Mouse (Mus musculus) embryonic facial prominence, embryonic 15.5 days (tissue): ENCODE measurements at regions not wholly inside any gene's neighbourhood (a gene's known extent, or its start where the extent isn't known, plus 50 kb on each side); places are given as distances from the start of the nearest gene placed in this dataset.

Source experiments
- ATAC-seq: fragments of 200-750 bp; cut with Nextera tagmentation; 2 replicates; pipeline ENCODE4 v1.8.0; 2017; ENCODE audit warnings: low read depth, moderate TSS enrichment; ENCODE audit not compliant: insufficient number of reproducible peaks, low FRiP score, low TSS enrichment
- H3K27ac ChIP-seq: fragments of 300-500 bp; sonication (generic); replicated peaks from 2 replicates; pipeline ENCODE4 v1.5.1; 2015; ENCODE audit warnings: mild to moderate bottlenecking, inconsistent platforms
- H3K27me3 ChIP-seq: fragments of 300-500 bp; sonication (generic); 2 replicates; pipeline ENCODE4 v1.6.1; 2015; ENCODE audit warnings: inconsistent platforms
- H3K36me3 ChIP-seq: fragments of 300-500 bp; sonication (generic); 2 replicates; pipeline ENCODE4 v1.6.1; 2015; ENCODE audit warnings: mild to moderate bottlenecking, inconsistent platforms
- H3K4me1 ChIP-seq: fragments of 300-500 bp; sonication (generic); 2 replicates; pipeline ENCODE4 v1.6.1; 2015; ENCODE audit warnings: inconsistent platforms
- H3K4me2 ChIP-seq: fragments of 300-500 bp; sonication (generic); replicated peaks from 2 replicates; pipeline ENCODE4 v1.6.1; 2015; ENCODE audit warnings: mild to moderate bottlenecking, inconsistent platforms
- H3K4me3 ChIP-seq: fragments of 300-500 bp; sonication (generic); replicated peaks from 2 replicates; pipeline ENCODE4 v1.5.1; 2015; ENCODE audit warnings: mild to moderate bottlenecking, inconsistent platforms
- H3K9ac ChIP-seq: fragments of 300-500 bp; sonication (generic); 2 replicates; pipeline ENCODE4 v1.6.1; 2015; ENCODE audit warnings: inconsistent platforms
- H3K9me3 ChIP-seq: fragments of 300-500 bp; sonication (generic); replicated peaks from 2 replicates; pipeline ENCODE4 v1.6.1; 2016; ENCODE audit warnings: inconsistent platforms
- WGBS: fragments of 180-500 bp; shearing (Covaris S2); methylation state at CpG from one replicate; pipeline ENCODE4 v1.1.7; 2015; 5-methylcytosine and 5-hydroxymethylcytosine counted together

- H3K4me2 ChIP-seq, result no peak overlapping the region
- H3K9ac ChIP-seq, result no peak overlapping the region
- H3K27ac ChIP-seq, result no peak overlapping the region
- H3K9me3 ChIP-seq, result no peaks in the 10 kb centered on the region
- no peaks in the 10 kb centered on the region for H3K4me1 ChIP-seq
- no peaks in the 10 kb centered on the region for H3K36me3 ChIP-seq
- no peak overlapping the region for H3K4me3 ChIP-seq
- no peak for ATAC-seq
- no peaks in the 10 kb centered on the region for H3K27me3 ChIP-seq
Observed at GRCm38 (mm10) chr1:40907813-40908212, 102.4 kb downstream of the Tmem182 start.

DNA sequence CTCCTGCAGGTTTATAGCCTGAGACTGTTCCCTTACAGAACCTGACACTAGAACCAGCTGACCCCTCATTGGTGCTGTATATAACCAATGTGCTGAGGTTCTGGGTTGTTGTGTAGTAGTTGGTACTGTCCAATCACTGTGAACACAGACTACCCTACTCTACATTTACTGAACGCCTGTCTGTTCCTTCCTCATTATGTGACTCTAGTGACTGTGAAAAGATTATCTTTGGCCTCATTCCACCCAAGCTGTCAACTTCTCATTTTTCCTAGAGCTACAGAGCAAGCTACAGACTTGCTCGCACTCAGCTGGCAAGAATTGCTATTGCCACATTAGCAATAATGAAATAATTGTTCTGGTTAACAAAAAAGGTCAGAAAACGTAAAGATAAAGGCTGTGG, 108.2 kb downstream of the Tmem182 start:
- Histone ChIP-seq H3K36me3 (no peaks in the 10 kb centered on the region), H3K4me2 (no peak overlapping the region), H3K4me1 (no peaks in the 10 kb centered on the region), H3K9me3 (no peaks in the 10 kb centered on the region), H3K27me3 (no peaks in the 10 kb centered on the region), H3K4me3 (no peak overlapping the region), H3K9ac (no peak overlapping the region), H3K27ac (no peak overlapping the region)
- no peak for ATAC-seq
- WGBS, result 64% methylated on average over 3 of the region's 3 CpGs

- Histone ChIP-seq H3K4me2 (no peak overlapping the region), H3K4me3 (no peak overlapping the region), H3K36me3 (no peaks in the 10 kb centered on the region), H3K27me3 (no peaks in the 10 kb centered on the region), H3K9ac (no peak overlapping the region), H3K9me3 (no peaks in the 10 kb centered on the region), H3K4me1 (no peaks in the 10 kb centered on the region), H3K27ac (no peak overlapping the region)
- WGBS, result 69% methylated on average over 3 of the region's 3 CpGs
- no peak for ATAC-seq
Observed at GRCm38 (mm10) chr1:40924271-40924670, 118.9 kb downstream of the Tmem182 start.

GRCm38 (mm10) chr1:40924780-40925179, 119.4 kb downstream of the Tmem182 start:
- no peaks in the 10 kb centered on the region for H3K36me3 ChIP-seq
- no peak overlapping the region for H3K4me3 ChIP-seq
- no peaks in the 10 kb centered on the region for H3K27me3 ChIP-seq
- no peaks in the 10 kb centered on the region for H3K4me1 ChIP-seq
- no peak overlapping the region for H3K4me2 ChIP-seq
- H3K9ac ChIP-seq, result no peak overlapping the region
- H3K9me3 ChIP-seq, result no peaks in the 10 kb centered on the region
- ATAC-seq, result no peak
- 54% methylated on average over 7 of the region's 7 CpGs for WGBS
- no peak overlapping the region for H3K27ac ChIP-seq

- no peak overlapping the region for H3K27ac ChIP-seq
- no peak overlapping the region for H3K9ac ChIP-seq
- no peaks in the 10 kb centered on the region for H3K27me3 ChIP-seq
- no peak for ATAC-seq
- no peak overlapping the region for H3K4me2 ChIP-seq
- H3K9me3 ChIP-seq, result no peaks in the 10 kb centered on the region
- 33% methylated on average over 5 of the region's 5 CpGs for WGBS
- no peaks in the 10 kb centered on the region for H3K36me3 ChIP-seq
- no peaks in the 10 kb centered on the region for H3K4me1 ChIP-seq
- H3K4me3 ChIP-seq, result no peak overlapping the region
Observed at GRCm38 (mm10) chr1:40931374-40931773, 126.0 kb downstream of the Tmem182 start.

GRCm38 (mm10) chr1:40936729-40937128, 131.3 kb downstream of the Tmem182 start:
- H3K9me3 ChIP-seq, result no peaks in the 10 kb centered on the region
- ATAC-seq, result no peak
- H3K4me3 ChIP-seq, result no peak overlapping the region
- H3K36me3 ChIP-seq, result no peaks in the 10 kb centered on the region
- 69% methylated on average over 3 of the region's 3 CpGs for WGBS
- no peaks in the 10 kb centered on the region for H3K27me3 ChIP-seq
- no peaks in the 10 kb centered on the region for H3K4me1 ChIP-seq
- no peak overlapping the region for H3K27ac ChIP-seq
- no peak overlapping the region for H3K9ac ChIP-seq
- H3K4me2 ChIP-seq, result no peak overlapping the region

DNA sequence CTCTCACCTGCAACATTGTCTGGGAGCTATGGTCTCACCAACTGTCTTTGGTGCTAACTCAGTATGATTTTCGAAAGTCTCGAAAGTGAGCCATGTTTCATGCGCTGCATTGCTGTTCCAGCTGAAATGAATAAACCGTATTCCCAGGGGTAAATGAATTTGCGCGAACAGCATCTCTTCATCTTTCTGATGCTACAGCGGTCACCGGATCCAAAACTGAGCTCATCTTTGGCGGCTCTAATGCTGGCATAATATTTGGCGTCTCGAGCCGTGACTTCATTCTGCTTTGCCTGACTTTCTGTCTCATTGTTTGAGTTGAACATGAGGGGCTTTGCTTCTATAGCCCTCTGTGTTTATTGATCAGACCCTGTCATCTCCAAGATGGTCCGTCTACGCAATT, 137.3 kb downstream of the Tmem182 start:
- no peaks in the 10 kb centered on the region for H3K36me3 ChIP-seq
- WGBS, result 82% methylated on average over 14 of the region's 14 CpGs
- no peak overlapping the region for H3K4me2 ChIP-seq
- H3K27ac ChIP-seq, result no peak overlapping the region
- H3K9ac ChIP-seq, result no peak overlapping the region
- no peak for ATAC-seq
- H3K9me3 ChIP-seq, result no peaks in the 10 kb centered on the region
- no peak overlapping the region for H3K4me3 ChIP-seq
- no peaks in the 10 kb centered on the region for H3K4me1 ChIP-seq
- H3K27me3 ChIP-seq, result no peaks in the 10 kb centered on the region

- 59% methylated on average over 7 of the region's 7 CpGs for WGBS
- Histone ChIP-seq H3K4me2 (no peak overlapping the region), H3K9ac (no peak overlapping the region), H3K4me3 (no peak overlapping the region), H3K4me1 (no peaks in the 10 kb centered on the region), H3K27ac (no peak overlapping the region), H3K9me3 (no peaks in the 10 kb centered on the region), H3K36me3 (no peaks in the 10 kb centered on the region), H3K27me3 (no peaks in the 10 kb centered on the region)
- no peak for ATAC-seq
Observed at GRCm38 (mm10) chr1:40943165-40943564, 137.8 kb downstream of the Tmem182 start.

DNA sequence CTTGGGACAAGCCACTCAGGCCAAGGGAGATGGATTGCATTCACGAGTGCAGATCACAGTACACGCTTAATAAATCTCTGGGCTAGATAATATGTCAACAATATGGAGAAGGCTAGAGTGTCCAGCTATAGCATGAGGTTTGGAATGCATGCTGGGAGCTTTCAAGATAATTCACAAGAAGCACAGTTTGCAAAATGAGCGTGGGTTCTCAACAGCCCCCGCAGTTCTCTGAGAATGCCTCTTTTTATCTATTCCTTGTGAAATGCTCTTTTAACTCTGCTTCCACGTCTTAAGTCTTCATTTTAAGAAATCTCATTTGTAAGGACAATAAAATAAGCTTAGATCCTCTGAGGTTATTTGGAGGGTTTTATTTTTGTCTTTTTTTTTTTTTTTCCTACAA, 145.2 kb downstream of the Tmem182 start:
- Histone ChIP-seq H3K4me3 (no peak overlapping the region), H3K4me1 (no peaks in the 10 kb centered on the region), H3K4me2 (no peak overlapping the region), H3K9ac (no peak overlapping the region), H3K9me3 (no peaks in the 10 kb centered on the region), H3K36me3 (no peaks in the 10 kb centered on the region), H3K27me3 (no peaks in the 10 kb centered on the region), H3K27ac (no peak overlapping the region)
- WGBS, result 85% methylated on average over 5 of the region's 5 CpGs
- ATAC-seq, result no peak

- no peak overlapping the region for H3K27ac ChIP-seq
- H3K9ac ChIP-seq, result no peak overlapping the region
- no peak overlapping the region for H3K4me2 ChIP-seq
- H3K4me3 ChIP-seq, result no peak overlapping the region
- H3K9me3 ChIP-seq, result no peaks in the 10 kb centered on the region
- WGBS, result 73% methylated on average over 14 of the region's 14 CpGs
- no peak for ATAC-seq
- no peaks in the 10 kb centered on the region for H3K36me3 ChIP-seq
- H3K4me1 ChIP-seq, result no peaks in the 10 kb centered on the region
- no peaks in the 10 kb centered on the region for H3K27me3 ChIP-seq
Observed at GRCm38 (mm10) chr1:40954720-40955163, 149.3 kb downstream of the Tmem182 start.

DNA sequence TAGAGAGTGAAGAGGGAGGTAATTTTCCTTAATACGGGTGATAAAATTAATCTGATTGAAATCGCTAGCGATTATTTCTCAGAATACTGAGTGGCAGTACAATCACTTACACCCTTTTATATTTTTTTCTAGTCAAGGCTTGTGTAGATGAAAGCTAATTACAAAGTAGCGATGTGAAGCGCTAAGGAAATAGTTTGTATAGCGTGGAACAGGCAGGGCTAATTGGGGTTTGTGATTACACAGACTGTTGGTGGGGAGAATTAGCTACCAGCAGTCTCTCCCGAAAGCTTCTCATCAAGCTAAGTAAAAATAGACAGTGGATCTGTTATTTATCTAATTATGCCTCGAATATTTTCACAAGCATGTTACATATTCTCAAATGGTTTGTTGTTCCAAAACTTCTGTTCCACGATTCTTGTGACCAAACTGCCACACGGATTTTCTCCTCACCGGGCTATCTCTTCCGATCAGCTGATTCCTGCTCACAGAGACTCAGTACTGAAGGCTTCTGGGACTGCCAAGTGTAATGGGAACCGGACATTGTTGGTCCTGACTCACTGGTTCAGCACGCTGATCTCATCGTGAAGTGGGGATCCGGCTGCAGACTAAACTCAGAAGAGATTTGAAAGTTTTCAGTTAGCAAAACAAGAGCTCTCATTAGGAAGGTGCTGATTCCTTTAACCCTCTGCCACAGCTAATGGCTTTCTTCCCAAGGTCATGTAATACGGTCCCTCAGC, 162.5 kb downstream of the Tmem182 start:
- Histone ChIP-seq H3K27me3 (no peaks in the 10 kb centered on the region), H3K4me1 (no peaks in the 10 kb centered on the region), H3K9ac (no peak overlapping the region), H3K9me3 (no peaks in the 10 kb centered on the region), H3K27ac (no peak overlapping the region), H3K4me3 (no peak overlapping the region), H3K36me3 (no peaks in the 10 kb centered on the region), H3K4me2 (no peak overlapping the region)
- ATAC-seq, result no peak
- WGBS, result 58% methylated on average over 17 of the region's 17 CpGs

- no peak overlapping the region for H3K4me3 ChIP-seq
- H3K4me2 ChIP-seq, result no peak overlapping the region
- no peaks in the 10 kb centered on the region for H3K4me1 ChIP-seq
- H3K36me3 ChIP-seq, result no peaks in the 10 kb centered on the region
- H3K9me3 ChIP-seq, result no peaks in the 10 kb centered on the region
- no peaks in the 10 kb centered on the region for H3K27me3 ChIP-seq
- no peak overlapping the region for H3K9ac ChIP-seq
- ATAC-seq, result no peak
- no peak overlapping the region for H3K27ac ChIP-seq
- WGBS, result 56% methylated on average over 2 of the region's 2 CpGs
Observed at GRCm38 (mm10) chr1:40983762-40984161, 178.4 kb downstream of the Tmem182 start.
